Mouse (Mus musculus): ENCODE results near the gene Gm10697.
"Not testable (repeated sequence)": the region's sequence is repeated elsewhere in the genome, so short reads cannot be mapped to it uniquely, and the experiment has no call there.

DNA sequence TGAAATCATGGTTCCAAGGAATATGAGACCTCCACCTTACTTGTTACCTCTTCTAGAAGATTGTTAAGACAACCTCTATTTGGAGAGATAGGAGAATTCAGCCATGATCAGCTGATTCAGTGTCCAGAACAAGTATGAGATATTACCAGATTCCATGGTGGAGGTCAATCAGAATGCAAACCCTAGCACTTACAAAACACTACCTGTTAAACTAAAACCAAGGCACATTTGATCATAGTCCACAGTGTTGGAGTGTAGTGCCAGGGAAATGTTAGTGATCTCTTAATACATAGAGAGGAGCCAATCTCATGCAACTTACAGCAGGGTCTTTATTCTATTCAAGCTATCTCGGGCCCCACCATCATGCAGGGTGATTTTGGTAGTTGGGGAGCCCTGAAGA is 42.6 kb upstream of the Gm10697 start:
- not testable (repeated sequence) for TF ChIP-seq POLR2A, CTCF (IDR thresholded peaks at IDR 0.05; ENCODE audit: insufficient read depth, low read depth, low read length)

Measured in olfactory bulb, adult 2 months (tissue).